Mouse (Mus musculus) hindbrain, embryonic 14.5 days (tissue): ENCODE results near the gene Zfp467. TPM values are rescaled to one million over a fixed set of nuclear protein-coding genes. Genes with fewer than 3 reads are reported as not detected.

ENCODE experiments used
- ATAC-seq: fragments of 200-750 bp; cut with Nextera tagmentation; 2 replicates; pipeline ENCODE4 v1.8.0; 2017; ENCODE audit warnings: moderate number of reproducible peaks, mild to moderate bottlenecking, moderate TSS enrichment, moderate library complexity; ENCODE audit not compliant: low FRiP score
- DNase-seq: peaks from one replicate; pipeline ENCODE4 v3.0.0-alpha.2; 2015; ENCODE audit warnings: low spot score
- H3K27ac ChIP-seq: fragments of 300-500 bp; sonication (generic); 2 replicates; pipeline ENCODE4 v1.5.1; 2014; ENCODE audit warnings: mild to moderate bottlenecking, moderate library complexity
- H3K27me3 ChIP-seq: fragments of 300-500 bp; sonication (generic); 2 replicates; pipeline ENCODE4 v1.6.1; 2014; ENCODE audit warnings: mild to moderate bottlenecking, low read length, mixed read lengths; ENCODE audit not compliant: control insufficient read depth, insufficient read depth
- H3K36me3 ChIP-seq: fragments of 300-500 bp; sonication (generic); replicated peaks from 2 replicates; pipeline ENCODE4 v1.6.1; 2014; ENCODE audit not compliant: control insufficient read depth, insufficient read depth
- H3K4me1 ChIP-seq: fragments of 300-500 bp; sonication (generic); replicated peaks from 2 replicates; pipeline ENCODE4 v1.6.1; 2014; ENCODE audit warnings: antibody characterized with exemption, low read length, mixed read lengths; ENCODE audit not compliant: control insufficient read depth, insufficient read depth
- H3K4me2 ChIP-seq: fragments of 300-500 bp; sonication (generic); replicated peaks from 2 replicates; pipeline ENCODE4 v1.6.1; 2014; ENCODE audit warnings: mild to moderate bottlenecking, moderate library complexity
- H3K4me3 ChIP-seq: fragments of 300-500 bp; sonication (generic); replicated peaks from 2 replicates; pipeline ENCODE4 v1.5.1; 2014; ENCODE audit warnings: mild to moderate bottlenecking, low read length
- H3K9ac ChIP-seq: fragments of 300-500 bp; sonication (generic); 2 replicates; pipeline ENCODE4 v1.6.1; 2014
- H3K9me3 ChIP-seq: fragments of 300-500 bp; sonication (generic); 2 replicates; pipeline ENCODE4 v1.6.1; 2016; ENCODE audit warnings: low read length; ENCODE audit not compliant: control insufficient read depth
- WGBS: fragments of 180-500 bp; shearing (Covaris S2); extraction: QIAGEN DNeasy Blood & Tissue Kit; methylation state at CpG from one replicate; pipeline ENCODE4 v1.1.7; 2014; 5-methylcytosine and 5-hydroxymethylcytosine counted together
- polyA plus RNA-seq: library from polyadenylated mRNA; unstranded; fragments of >200 nt; fragmentation: Nextera tagmentation; extraction: Ambion mirVana; gene quantifications from 2 replicates; pipeline ENCODE4 v1.2.1, GENCODE M21; 2014

Gene Zfp467
- polyA plus RNA-seq, 1 experiment from 2014 or later, result 32.4 TPM

GRCm38 (mm10) chr6:48415636-48416035 lies 30.0 kb downstream of the Zfp467 start:
- no peak overlapping the region for H3K4me2 ChIP-seq
- H3K9me3 ChIP-seq, result no peaks in the 10 kb centered on the region
- H3K4me3 ChIP-seq, result no peak overlapping the region
- 95% methylated on average over 7 of the region's 7 CpGs for WGBS
- H3K9ac ChIP-seq, result no peak overlapping the region
- DNase-seq, result no peak
- ATAC-seq, result no peak
- H3K4me1 ChIP-seq, result no peaks in the 10 kb centered on the region
- H3K36me3 ChIP-seq, result peaks cover 84% of the 10 kb centered on the region
- no peaks in the 10 kb centered on the region for H3K27me3 ChIP-seq
- no peak overlapping the region for H3K27ac ChIP-seq

GRCm38 (mm10) chr6:48414886-48415285 lies 30.7 kb downstream of the Zfp467 start:
- H3K4me1 ChIP-seq, result no peaks in the 10 kb centered on the region
- H3K9me3 ChIP-seq, result no peaks in the 10 kb centered on the region
- DNase-seq (no peak), ATAC-seq (no peak)
- 94% methylated on average over 1 of the region's 1 CpGs for WGBS
- H3K36me3 ChIP-seq, result peaks cover 91% of the 10 kb centered on the region
- H3K27me3 ChIP-seq, result no peaks in the 10 kb centered on the region
- H3K4me3 ChIP-seq, result no peak overlapping the region
- H3K9ac ChIP-seq, result no peak overlapping the region
- no peak overlapping the region for H3K4me2 ChIP-seq
- no peak overlapping the region for H3K27ac ChIP-seq

- Histone ChIP-seq H3K27ac (no peak overlapping the region), H3K9ac (no peak overlapping the region), H3K9me3 (no peaks in the 10 kb centered on the region), H3K4me2 (no peak overlapping the region), H3K4me3 (no peak overlapping the region), H3K27me3 (no peaks in the 10 kb centered on the region), H3K36me3 (peaks cover 99% of the 10 kb centered on the region), H3K4me1 (no peaks in the 10 kb centered on the region)
- WGBS, result 87% methylated on average over 10 of the region's 10 CpGs
- ATAC-seq (no peak), DNase-seq (no peak)
Measured at GRCm38 (mm10) chr6:48413081-48413480, 32.5 kb downstream of the Zfp467 start.

- DNase-seq, result no peak
- 82% methylated on average over 3 of the region's 3 CpGs for WGBS
- no peaks in the 10 kb centered on the region for H3K27me3 ChIP-seq
- no peak overlapping the region for H3K4me3 ChIP-seq
- H3K9ac ChIP-seq, result no peak overlapping the region
- ATAC-seq, result no peak
- H3K36me3 ChIP-seq, result peaks cover 100% of the 10 kb centered on the region
- no peaks in the 10 kb centered on the region for H3K4me1 ChIP-seq
- no peaks in the 10 kb centered on the region for H3K9me3 ChIP-seq
- H3K4me2 ChIP-seq, result no peak overlapping the region
- H3K27ac ChIP-seq, result no peak overlapping the region
Measured at GRCm38 (mm10) chr6:48412662-48413061, 33.0 kb downstream of the Zfp467 start.

GRCm38 (mm10) chr6:48412147-48412546 lies 33.5 kb downstream of the Zfp467 start:
- ATAC-seq, result no peak
- no peaks in the 10 kb centered on the region for H3K27me3 ChIP-seq
- 94% methylated on average over 4 of the region's 4 CpGs for WGBS

GRCm38 (mm10) chr6:48411193-48412092 lies 34.2 kb downstream of the Zfp467 start:
- Histone ChIP-seq H3K4me3 (no peak overlapping the region), H3K9ac (no peak overlapping the region), H3K36me3 (peaks cover 100% of the 10 kb centered on the region), H3K27me3 (no peaks in the 10 kb centered on the region), H3K27ac (no peak overlapping the region), H3K4me2 (no peak overlapping the region), H3K4me1 (no peaks in the 10 kb centered on the region), H3K9me3 (no peaks in the 10 kb centered on the region)
- DNase-seq (no peak), ATAC-seq (no peak)
- 91% methylated on average over 6 of the region's 6 CpGs for WGBS

More at GRCm38 (mm10) chr6:48412147-48412546, 33.5 kb downstream of the Zfp467 start:
- H3K36me3 ChIP-seq, result peaks cover 100% of the 10 kb centered on the region
- H3K9me3 ChIP-seq, result no peaks in the 10 kb centered on the region
- no peak overlapping the region for H3K27ac ChIP-seq
- H3K4me3 ChIP-seq, result no peak overlapping the region
- H3K4me2 ChIP-seq, result no peak overlapping the region
- H3K4me1 ChIP-seq, result no peaks in the 10 kb centered on the region
- no peak overlapping the region for H3K9ac ChIP-seq
- no peak for DNase-seq

GRCm38 (mm10) chr6:48410551-48410950 lies 35.1 kb downstream of the Zfp467 start:
- Histone ChIP-seq H3K36me3 (peaks cover 99% of the 10 kb centered on the region), H3K4me2 (no peak overlapping the region), H3K9ac (no peak overlapping the region), H3K27me3 (no peaks in the 10 kb centered on the region), H3K4me3 (no peak overlapping the region), H3K9me3 (no peaks in the 10 kb centered on the region), H3K27ac (no peak overlapping the region), H3K4me1 (no peaks in the 10 kb centered on the region)
- 92% methylated on average over 3 of the region's 3 CpGs for WGBS
- ATAC-seq (no peak), DNase-seq (no peak)

GRCm38 (mm10) chr6:48409726-48410343 lies 35.8 kb downstream of the Zfp467 start:
- Histone ChIP-seq H3K9me3 (no peaks in the 10 kb centered on the region), H3K27ac (no peak overlapping the region), H3K4me1 (no peaks in the 10 kb centered on the region), H3K27me3 (no peaks in the 10 kb centered on the region), H3K4me3 (no peak overlapping the region), H3K4me2 (no peak overlapping the region), H3K36me3 (peaks cover 99% of the 10 kb centered on the region), H3K9ac (no peak overlapping the region)
- DNase-seq (no peak), ATAC-seq (no peak)
- 97% methylated on average over 4 of the region's 4 CpGs for WGBS

- WGBS, result 98% methylated on average over 5 of the region's 5 CpGs
- ATAC-seq, result no peak
- Histone ChIP-seq H3K27me3 (no peaks in the 10 kb centered on the region), H3K9me3 (no peaks in the 10 kb centered on the region), H3K4me2 (no peak overlapping the region), H3K4me1 (no peaks in the 10 kb centered on the region; the same call in 1 of the 2 replicates), H3K36me3 (peaks cover 56% of the 10 kb centered on the region), H3K4me3 (no peak overlapping the region), H3K9ac (no peak overlapping the region), H3K27ac (no peak overlapping the region)
- no peak for DNase-seq
Measured at GRCm38 (mm10) chr6:48404071-48404470, 41.6 kb downstream of the Zfp467 start.
